Mouse (Mus musculus): Measurements from ENCODE around the gene Btbd10.

- TF ChIP-seq POLR2A (IDR thresholded peaks at IDR 0.05; ENCODE audit: control insufficient read depth, low read depth, low read length), result no peak
- no peak for TF ChIP-seq CTCF (IDR thresholded peaks at IDR 0.05; ENCODE audit: control insufficient read depth, insufficient read depth, insufficient replicate concordance, low read depth, low read length)
Observed at GRCm38 (mm10) chr7:113292193-113292592, 77.0 kb downstream of the Btbd10 start.
